Mouse (Mus musculus) gastrocnemius, postnatal 4 days (tissue): ENCODE measurements around the gene Il10. TPM values are rescaled to one million over a fixed set of nuclear protein-coding genes. Genes with fewer than 3 reads are reported as not detected.

Experiments
- total RNA-seq, 2 experiments: library from RNA; stranded (reverse); gene quantifications; 2 replicates each; pipeline ENCODE4 v1.2.3; 2021

The Il10 gene
- total RNA-seq, 2 experiments from 2014 or later: not detected

Other genes with a start within 250 kb of the Il10 start
- gene Fcamr, start 218.9 kb upstream of the Il10 start, total RNA-seq: not detected
- under 1 TPM in 1 of 2 experiments, not detected in 1; 0.08 TPM for gene Pigr, start 193.2 kb upstream of the Il10 start, total RNA-seq
- gene Fcmr, start 154.2 kb upstream of the Il10 start, total RNA-seq: under 1 TPM in 1 of 2 experiments, not detected in 1; 0.39 TPM
- gene Il24, start 132.4 kb upstream of the Il10 start, total RNA-seq: not detected
- gene Il20, start 108.4 kb upstream of the Il10 start, total RNA-seq: not detected
- not detected for gene Il19, start 79.7 kb upstream of the Il10 start, total RNA-seq
- gene Mapkapk2, start 78.0 kb downstream of the Il10 start, total RNA-seq: 100 to 1,000 TPM; 159 to 163 TPM
- under 1 TPM; 0.17 to 0.29 TPM for gene Dyrk3, start 118.5 kb downstream of the Il10 start, total RNA-seq
- 10 to 100 TPM; 25.3 to 27.2 TPM for gene Eif2d, start 133.3 kb downstream of the Il10 start, total RNA-seq
- gene Rassf5, start 225.4 kb downstream of the Il10 start, total RNA-seq: 1 to 10 TPM; 6.4 to 7.9 TPM